Mouse (Mus musculus) lung, adult 2 months (tissue): ENCODE results near the gene Tenm2.

Experiments used
- CTCF ChIP-seq: fragments of 200-500 bp; IDR thresholded peaks from 2 replicates; pipeline ENCODE4 v1.5.1; 2011; ENCODE audit warnings: mild to moderate bottlenecking, low read length, control low read depth; ENCODE audit not compliant: insufficient read depth
- POLR2A ChIP-seq: fragments of 200-500 bp; IDR thresholded peaks from 2 replicates; pipeline ENCODE4 v1.6.1; 2011; ENCODE audit warnings: low read depth, mild to moderate bottlenecking, control low read depth, low read length, borderline replicate concordance; ENCODE audit errors: extremely low read depth

DNA sequence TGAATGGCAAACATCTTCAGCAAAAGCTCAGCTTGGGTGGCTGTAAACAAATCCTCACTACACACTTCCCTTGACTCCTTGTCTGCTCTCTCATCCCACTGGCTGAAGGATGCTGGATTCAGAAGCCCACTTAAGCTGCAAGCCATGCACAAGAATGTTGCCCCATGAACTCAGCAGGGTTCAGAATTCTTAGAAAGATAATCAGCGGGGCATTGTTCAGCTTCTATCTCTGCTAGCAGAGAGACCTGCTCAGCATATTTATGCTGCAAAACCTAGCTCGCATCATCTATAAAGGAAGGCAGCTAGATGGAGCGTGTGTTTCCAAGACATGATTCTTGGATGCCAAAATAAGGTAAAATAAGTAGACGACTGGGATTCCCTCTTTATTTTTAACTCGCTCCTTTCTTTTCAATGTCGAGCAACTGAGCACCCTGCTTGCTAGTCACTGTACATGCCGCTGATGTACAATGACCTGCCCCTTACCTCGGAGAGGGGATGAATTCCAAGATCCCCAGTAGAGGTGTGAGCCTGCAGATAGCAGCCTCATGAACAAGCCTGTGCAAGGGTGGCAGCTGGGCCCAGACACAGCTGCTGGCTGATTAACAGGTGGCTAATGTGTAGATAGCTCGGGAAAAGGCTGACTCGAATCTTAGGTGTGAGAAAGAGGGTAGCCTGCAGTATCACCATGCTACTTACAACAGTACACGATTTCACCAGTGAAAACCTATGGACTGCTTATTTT, 686.2 kb downstream of the Tenm2 start:
- no peak for TF ChIP-seq CTCF
- no peak for TF ChIP-seq POLR2A
